Mouse (Mus musculus) central nervous system, embryonic 18 days (tissue): Measurements from ENCODE around the gene Oas1f. TPM values are rescaled to one million over a fixed set of nuclear protein-coding genes. Genes with fewer than 3 reads are reported as not detected.

Experiments
- polyA plus RNA-seq: library from polyadenylated mRNA; depleted of rRNA; stranded (reverse); fragments of >200 nt; gene quantifications from 2 replicates; pipeline ENCODE4 v1.2.3, GENCODE M21; 2012; rRNA removed

Gene Oas1f
- polyA plus RNA-seq: 0.05 TPM in 1 of 2 replicates, not detected in the other

DNA sequence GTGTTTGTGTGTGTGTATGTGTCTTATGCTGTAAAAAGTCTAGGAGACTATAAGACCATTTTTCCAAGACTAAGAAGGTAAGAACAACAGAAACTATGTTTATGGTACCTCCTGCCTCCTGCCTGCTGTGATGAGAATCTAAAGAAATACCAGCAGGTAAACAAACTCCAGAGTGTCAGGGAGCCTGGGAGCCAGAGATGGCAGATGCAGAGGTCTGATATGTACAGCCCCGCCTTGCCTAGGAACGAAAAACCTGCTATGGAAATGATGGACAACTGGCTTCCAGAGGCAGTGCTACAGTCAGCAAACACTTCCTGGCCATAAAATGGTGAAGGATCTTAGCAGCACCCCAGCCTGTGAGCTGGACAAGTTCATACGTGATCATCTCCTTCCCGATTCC lies at the start of gene Oas1f:
Gene Oas1f, plus strand, starts transcription at position 301 of the 400 bp plus-strand sequence.

DNA sequence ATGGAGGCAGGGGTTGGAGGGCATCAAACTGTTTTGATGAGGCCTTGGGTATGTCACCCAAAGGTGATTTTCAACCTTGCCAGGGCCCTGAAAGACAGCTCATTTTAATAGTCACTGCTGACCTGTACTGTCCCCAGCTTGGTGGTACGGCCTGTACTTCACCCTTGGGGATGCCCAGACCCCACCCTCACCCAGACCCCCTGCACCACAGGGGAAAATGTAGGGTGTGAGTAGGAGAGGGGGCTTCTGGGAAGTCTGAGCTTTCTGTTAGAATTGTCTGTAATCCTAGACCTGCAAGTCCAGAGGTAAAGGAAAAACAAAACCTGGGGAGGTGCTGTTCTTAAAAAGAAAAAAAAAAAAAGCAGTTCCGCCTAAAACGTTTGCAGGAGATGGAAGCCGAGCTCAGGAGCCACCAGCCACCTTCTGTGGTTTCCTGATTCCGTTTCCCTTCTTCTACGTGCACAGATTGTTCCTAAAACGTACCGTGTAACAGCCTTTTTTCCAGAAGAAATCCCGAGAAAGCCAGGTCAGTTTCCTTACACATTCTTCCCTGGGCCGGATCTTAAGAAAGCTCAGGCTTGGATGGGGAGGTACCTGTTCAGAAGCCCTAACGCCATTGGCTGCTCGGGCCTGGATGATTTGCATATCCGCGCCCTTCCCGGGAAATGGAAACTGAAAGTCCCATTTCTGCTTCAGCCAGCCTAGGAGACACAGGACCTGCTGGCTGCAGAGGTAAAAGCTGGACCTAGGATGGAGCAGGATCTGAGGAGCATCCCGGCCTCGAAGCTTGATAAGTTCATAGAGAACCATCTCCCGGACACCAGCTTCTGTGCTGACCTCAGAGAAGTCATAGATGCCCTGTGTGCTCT lies 35.0 kb upstream of the Oas1f start, which contains the start of gene Oas1c:
Gene Oas1c, minus strand, starts transcription at position 564 of the 869 bp plus-strand sequence.

DNA sequence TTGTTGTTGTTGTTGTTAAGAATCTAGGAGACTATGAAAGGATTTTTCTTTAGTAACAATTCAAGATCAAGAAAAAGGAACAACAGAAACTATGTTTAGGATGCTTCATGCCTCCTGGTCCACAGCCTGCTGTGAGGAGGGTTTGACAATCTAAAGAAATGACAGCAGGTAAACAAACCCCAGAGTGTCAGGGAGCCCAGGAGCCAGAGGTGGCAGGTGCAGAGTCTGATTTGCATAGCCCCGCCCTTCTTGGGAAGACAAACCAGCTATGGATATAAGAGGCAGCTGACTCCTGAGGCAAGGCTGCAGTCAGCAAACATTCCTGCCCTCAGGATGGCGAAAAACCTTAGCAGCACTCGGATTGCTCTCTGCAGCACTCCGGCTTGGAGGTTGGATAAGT lies 14.0 kb downstream of the Oas1f start, which contains the start of gene Oas1h:
Gene Oas1h, plus strand, starts transcription at position 301 of the 400 bp plus-strand sequence.

DNA sequence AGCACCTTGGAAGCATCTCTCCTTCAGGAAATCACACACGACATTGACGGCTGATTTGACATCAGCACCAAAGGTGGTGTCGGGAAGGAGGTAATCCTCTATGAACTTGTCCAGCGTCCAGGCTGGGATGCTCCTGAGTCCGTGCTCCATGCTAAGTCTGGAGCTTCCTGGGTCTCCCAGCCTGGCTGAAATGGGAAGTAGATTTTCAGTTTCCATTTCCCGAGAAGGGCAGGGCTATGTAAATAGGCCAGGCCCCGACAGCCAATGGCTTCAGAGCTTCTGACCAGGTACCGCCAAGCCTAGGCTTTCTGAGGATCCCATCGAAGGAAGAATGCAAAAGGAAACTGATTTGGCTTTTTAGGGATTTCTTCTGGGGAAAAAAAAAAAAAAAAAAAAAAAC lies 40.2 kb downstream of the Oas1f start, which contains the start of gene Oas1g:
Gene Oas1g, minus strand, starts transcription at position 201 of the 400 bp plus-strand sequence.

DNA sequence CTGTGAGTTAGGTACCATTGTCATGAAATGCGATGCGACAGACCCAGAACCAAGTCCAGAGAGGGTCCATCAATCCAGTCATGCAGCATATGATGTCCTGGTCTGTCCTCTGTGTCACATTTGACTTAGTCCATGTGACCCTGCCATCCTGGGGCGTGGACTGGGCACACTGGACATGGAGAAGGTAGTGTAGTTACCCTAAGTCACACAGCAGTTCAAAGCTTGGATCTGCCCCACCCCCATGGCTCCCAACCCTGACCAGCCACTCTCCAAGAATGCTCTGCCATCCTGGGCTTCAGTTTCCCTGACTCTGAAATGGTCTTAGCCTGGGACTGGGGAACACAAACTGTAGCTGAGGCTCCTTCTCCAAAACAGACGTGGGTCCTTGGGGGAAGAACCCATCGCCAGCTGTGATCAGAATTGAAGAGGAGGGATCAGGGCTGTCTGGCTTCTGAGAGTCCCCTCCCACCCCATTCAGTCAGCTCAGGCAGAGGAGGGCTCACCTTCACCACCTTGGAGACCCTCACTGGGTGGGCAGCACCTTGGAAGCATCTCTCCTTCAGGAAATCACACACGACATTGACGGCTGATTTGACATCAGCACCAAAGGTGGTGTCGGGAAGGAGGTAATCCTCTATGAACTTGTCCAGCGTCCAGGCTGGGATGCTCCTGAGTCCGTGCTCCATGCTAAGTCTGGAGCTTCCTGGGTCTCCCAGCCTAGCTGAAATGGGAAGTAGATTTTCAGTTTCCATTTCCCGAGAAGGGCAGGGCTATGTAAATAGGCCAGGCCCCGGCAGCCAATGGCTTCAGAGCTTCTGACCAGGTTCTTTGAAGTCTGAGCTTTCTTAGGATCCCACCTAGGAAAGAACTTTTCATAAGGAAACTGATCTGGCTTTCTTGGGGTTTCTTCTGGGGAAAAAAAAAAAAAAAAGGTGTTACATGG lies 59.9 kb downstream of the Oas1f start, which contains the start of gene Oas1a:
Gene Oas1a, minus strand, starts transcription at position 731 of the 943 bp plus-strand sequence.

Other genes starting within 250 kb of the Oas1f start
- 37.6 and 40.1 TPM in 2 replicates for gene Rita1, start 234.8 kb upstream of the Oas1f start, polyA plus RNA-seq
- 32.8 and 37.0 TPM in 2 replicates for gene Ddx54, start 234.6 kb upstream of the Oas1f start, polyA plus RNA-seq
- 0.56 and 0.71 TPM in 2 replicates for gene Cfap73, start 213.1 kb upstream of the Oas1f start, polyA plus RNA-seq
- gene Rasal1, start 198.6 kb upstream of the Oas1f start, polyA plus RNA-seq: 18.6 and 23.8 TPM in 2 replicates
- gene Dtx1, start 135.4 kb upstream of the Oas1f start, polyA plus RNA-seq: 119 and 137 TPM in 2 replicates
- gene Oas2, start 97.5 kb upstream of the Oas1f start, polyA plus RNA-seq: 0.62 and 1.3 TPM in 2 replicates
- 0.22 and 0.47 TPM in 2 replicates for gene Oas3, start 69.7 kb upstream of the Oas1f start, polyA plus RNA-seq
- 0.16 and 0.22 TPM in 2 replicates for gene Oas1e, start 51.8 kb upstream of the Oas1f start, polyA plus RNA-seq
- 0.65 and 0.99 TPM in 2 replicates for gene Oas1c, start 34.9 kb upstream of the Oas1f start, polyA plus RNA-seq
- gene Oas1h, start 14.1 kb downstream of the Oas1f start, polyA plus RNA-seq: not detected in 2 replicates
- gene Oas1g, start 40.2 kb downstream of the Oas1f start, polyA plus RNA-seq: 0.31 and 0.86 TPM in 2 replicates
- gene Oas1a, start 60.2 kb downstream of the Oas1f start, polyA plus RNA-seq: 1.1 and 1.4 TPM in 2 replicates
- 0.08 and 0.12 TPM in 2 replicates for gene Oas1d, start 67.2 kb downstream of the Oas1f start, polyA plus RNA-seq
- 43.7 and 51.4 TPM in 2 replicates for gene Rph3a, start 162.7 kb downstream of the Oas1f start, polyA plus RNA-seq